Mouse (Mus musculus) hindbrain, postnatal 0 days (tissue): ENCODE data around the gene Qsox1. TPM values are rescaled to one million over a fixed set of nuclear protein-coding genes. Genes with fewer than 3 reads are reported as not detected.

Experiments
- ATAC-seq: fragments of 200-750 bp; cut with Nextera tagmentation; 2 replicates; pipeline ENCODE4 v1.8.0; 2017; ENCODE audit warnings: mild to moderate bottlenecking, moderate TSS enrichment, moderate library complexity
- DNase-seq: peaks from one replicate; pipeline ENCODE4 v3.0.0-alpha.2; 2015; ENCODE audit warnings: low spot score
- H3K27ac ChIP-seq: fragments of 300-500 bp; sonication (generic); 2 replicates; pipeline ENCODE4 v1.5.1; 2014; ENCODE audit warnings: mild to moderate bottlenecking
- H3K27me3 ChIP-seq: fragments of 300-500 bp; sonication (generic); 2 replicates; pipeline ENCODE4 v1.6.1; 2014; ENCODE audit warnings: low read length, mixed read lengths; ENCODE audit not compliant: insufficient read depth
- H3K36me3 ChIP-seq: fragments of 300-500 bp; sonication (generic); 2 replicates; pipeline ENCODE4 v1.6.1; 2014; ENCODE audit warnings: low read length, mixed read lengths; ENCODE audit not compliant: insufficient read depth
- H3K4me1 ChIP-seq: fragments of 300-500 bp; sonication (generic); 2 replicates; pipeline ENCODE4 v1.6.1; 2014; ENCODE audit warnings: antibody characterized with exemption, low read length, mixed read lengths; ENCODE audit not compliant: insufficient read depth
- H3K4me2 ChIP-seq: fragments of 300-500 bp; sonication (generic); 2 replicates; pipeline ENCODE4 v1.6.1; 2014; ENCODE audit warnings: low read depth, mild to moderate bottlenecking, low read length, moderate library complexity, mixed read lengths
- H3K4me3 ChIP-seq: fragments of 300-500 bp; sonication (generic); 2 replicates; pipeline ENCODE4 v1.5.1; 2014; ENCODE audit warnings: low read length
- H3K9ac ChIP-seq: fragments of 300-500 bp; sonication (generic); replicated peaks from 2 replicates; pipeline ENCODE4 v1.6.1; 2014; ENCODE audit warnings: mild to moderate bottlenecking, low read length, moderate library complexity, mixed read lengths
- H3K9me3 ChIP-seq: fragments of 300-500 bp; sonication (generic); 2 replicates; pipeline ENCODE4 v1.6.1; 2016; ENCODE audit warnings: low read length, mixed read lengths
- CTCF ChIP-seq: IDR thresholded peaks from 2 replicates; pipeline ENCODE4 v1.5.1; 2016; ENCODE audit warnings: antibody characterized with exemption, control low read depth, low read depth
- WGBS: fragments of 180-500 bp; shearing (Covaris S2); extraction: QIAGEN DNeasy Blood & Tissue Kit; methylation state at CpG from one replicate; pipeline ENCODE4 v1.1.7; 2014; 5-methylcytosine and 5-hydroxymethylcytosine counted together
- polyA plus RNA-seq: library from polyadenylated mRNA; unstranded; fragments of >200 nt; fragmentation: Nextera tagmentation; extraction: Ambion mirVana; gene quantifications from 2 replicates; pipeline ENCODE4 v1.2.1, GENCODE M21; 2015
- total RNA-seq: library from RNA; depleted of rRNA; stranded (reverse); fragments of >200 nt; gene quantifications from 2 replicates; pipeline ENCODE4 v1.2.3, GENCODE M21; 2014

The Qsox1 gene
- total and polyA plus RNA-seq, 2 experiments from 2014 or later, result 26.2 to 42.8 TPM

DNA sequence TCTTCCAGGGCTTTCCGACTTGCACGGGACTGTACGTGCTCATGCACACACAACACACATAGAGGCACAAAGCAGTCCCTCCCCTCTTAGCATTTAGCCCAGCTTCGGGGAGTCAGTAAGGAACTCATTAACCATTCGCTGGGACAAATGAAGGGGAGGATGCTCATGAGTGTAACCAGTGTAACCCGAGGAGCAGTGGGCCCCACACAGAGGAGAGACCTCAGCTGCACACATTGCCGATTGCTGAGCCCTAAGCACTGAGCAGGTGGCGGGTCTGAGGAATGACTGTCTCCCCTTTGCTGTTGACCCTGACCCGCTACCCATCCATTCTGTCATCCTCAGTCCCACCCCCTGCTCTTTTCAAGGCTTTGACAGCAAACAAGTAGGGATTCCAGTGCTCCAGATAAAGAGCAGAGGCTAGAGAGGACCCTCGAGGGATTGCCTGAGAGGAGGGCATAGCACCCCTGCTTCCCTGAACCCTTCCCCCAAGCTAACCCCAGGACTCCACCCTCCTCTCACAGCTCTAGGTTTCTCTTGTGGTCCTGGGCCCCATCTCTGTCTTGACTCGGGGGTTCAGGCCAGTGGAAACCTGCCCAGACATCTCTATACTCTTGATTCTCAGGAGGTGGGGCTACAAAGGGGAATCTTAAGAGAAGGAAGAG, 62.0 kb downstream of the Qsox1 start:
- Histone ChIP-seq H3K9me3 (no peaks in the 10 kb centered on the region), H3K4me3 (no peak overlapping the region), H3K36me3 (no peaks in the 10 kb centered on the region), H3K4me2 (no peak overlapping the region), H3K4me1 (no peaks in the 10 kb centered on the region), H3K9ac (no peak overlapping the region), H3K27ac (no peak overlapping the region), H3K27me3 (peaks cover 84% of the 10 kb centered on the region)
- ATAC-seq, result no peak
- WGBS, result 15% methylated on average over 11 of the region's 11 CpGs
- TF ChIP-seq CTCF, result no peak
- no peak for DNase-seq

DNA sequence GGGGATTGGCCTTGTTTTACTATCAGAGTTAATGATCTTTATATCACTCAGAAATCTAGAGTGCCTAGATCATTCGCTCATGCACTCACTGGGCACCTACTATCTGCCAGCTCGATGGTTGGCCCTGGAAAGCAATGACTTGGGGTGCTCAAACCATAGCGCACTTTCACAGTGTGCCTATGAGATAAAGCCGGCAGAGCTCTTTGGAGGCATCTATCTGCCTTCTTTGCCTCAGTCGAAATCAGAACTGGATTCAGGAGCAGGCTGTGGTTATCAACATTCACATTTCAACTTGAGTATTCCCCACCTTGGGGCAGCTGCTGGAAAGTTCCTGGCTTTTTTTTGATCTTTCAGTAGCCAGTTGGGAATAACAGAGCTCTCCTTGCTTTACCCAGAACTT, 64.8 kb downstream of the Qsox1 start:
- Histone ChIP-seq H3K36me3 (no peaks in the 10 kb centered on the region), H3K4me1 (no peaks in the 10 kb centered on the region), H3K27me3 (peaks cover 89% of the 10 kb centered on the region), H3K9ac (no peak overlapping the region), H3K4me2 (no peak overlapping the region), H3K27ac (no peak overlapping the region), H3K9me3 (no peaks in the 10 kb centered on the region), H3K4me3 (no peak overlapping the region)
- WGBS, result 81% methylated on average over 5 of the region's 5 CpGs
- DNase-seq (no peak), ATAC-seq (no peak)
- no peak for TF ChIP-seq CTCF

DNA sequence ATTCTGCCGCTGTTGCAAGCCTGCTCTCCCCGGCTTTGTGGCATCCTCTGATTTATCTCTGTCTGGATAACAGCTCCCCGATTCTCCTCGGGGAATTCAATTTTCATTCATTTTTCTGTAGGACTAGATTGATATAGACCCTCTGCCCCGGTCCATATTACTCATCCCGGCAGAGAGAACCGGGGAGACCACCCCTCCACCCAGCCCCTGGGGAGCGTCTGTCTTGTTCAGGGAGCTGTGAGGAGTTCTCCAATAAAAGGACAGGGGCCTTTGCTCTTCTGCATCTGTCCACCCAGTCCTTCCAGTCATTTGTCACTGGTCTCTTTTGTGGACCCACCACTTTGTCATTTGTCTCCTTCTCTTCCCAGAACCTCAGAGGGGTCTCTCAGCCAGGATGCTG, 65.7 kb downstream of the Qsox1 start:
- ATAC-seq (no peak), DNase-seq (no peak)
- 12% methylated on average over 8 of the region's 8 CpGs for WGBS
- peaks cover 5% of the 10 kb centered on the region; the same call in 1 of the 2 replicates for H3K4me1 ChIP-seq
- no peak overlapping the region for H3K27ac ChIP-seq
- H3K9ac ChIP-seq, result no peak overlapping the region
- H3K36me3 ChIP-seq, result no peaks in the 10 kb centered on the region
- no peak overlapping the region for H3K4me2 ChIP-seq
- peaks cover 89% of the 10 kb centered on the region for H3K27me3 ChIP-seq
- no peak overlapping the region for H3K4me3 ChIP-seq
- no peak for TF ChIP-seq CTCF
- H3K9me3 ChIP-seq, result no peaks in the 10 kb centered on the region

DNA sequence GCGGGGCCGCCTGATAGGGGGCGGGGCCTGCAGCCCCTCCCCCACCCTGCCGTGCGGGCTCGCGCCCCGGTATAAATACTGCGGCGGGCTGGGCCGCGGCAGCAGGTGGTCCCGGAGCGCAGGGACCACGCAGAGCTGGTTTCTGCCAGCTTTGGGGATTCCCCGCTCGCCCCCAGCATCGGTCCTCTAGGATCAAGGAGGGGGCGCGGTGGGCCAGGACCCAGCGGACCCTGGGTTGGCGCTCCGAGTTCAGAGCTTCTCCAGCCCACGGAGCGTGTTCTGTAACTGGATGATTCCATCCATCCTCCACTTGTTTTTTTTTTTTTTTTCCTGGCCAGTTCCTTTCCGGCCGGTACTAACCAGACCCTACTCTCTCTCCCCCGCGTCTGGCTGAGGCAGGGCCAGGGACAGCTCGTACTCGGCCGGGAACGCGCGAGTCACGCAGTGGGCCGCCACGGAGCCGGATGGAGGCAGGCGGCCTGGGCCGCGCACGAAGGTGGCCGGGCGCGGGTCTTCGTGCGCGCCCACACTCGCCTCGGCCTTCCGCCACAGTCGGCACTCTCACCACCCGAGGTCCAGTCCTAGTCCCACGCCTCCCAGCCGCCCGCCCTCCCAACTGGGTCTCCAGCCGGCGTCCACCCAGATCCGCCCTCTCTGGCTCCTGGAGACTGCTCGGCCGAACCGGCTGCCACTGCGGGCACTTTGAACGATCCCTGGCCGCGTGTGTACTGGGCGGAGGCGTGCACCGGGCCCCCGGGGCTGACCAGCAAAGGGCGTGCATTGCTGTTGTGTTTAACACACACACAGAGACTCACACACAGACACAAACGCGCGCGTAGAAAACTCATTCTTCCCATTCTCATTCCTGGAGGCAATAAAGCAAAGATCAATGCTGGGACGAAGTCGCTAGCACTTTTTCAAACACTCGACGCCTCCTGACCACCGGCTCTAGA, 70.0 kb downstream of the Qsox1 start:
- H3K9ac ChIP-seq, result 0 out of 2 replicates have a peak overlapping the region, but pooled peaks have one; percentile 17
- peak overlapping the region; percentile 37 for H3K4me3 ChIP-seq
- ATAC-seq (peak; percentile 72), DNase-seq (no peak)
- H3K4me2 ChIP-seq, result peak overlapping the region; percentile 72
- H3K9me3 ChIP-seq, result no peaks in the 10 kb centered on the region
- TF ChIP-seq CTCF, result no peak
- peaks cover 83% of the 10 kb centered on the region for H3K27me3 ChIP-seq
- no peak overlapping the region for H3K27ac ChIP-seq
- 1% methylated on average over 67 of the region's 81 CpGs for WGBS
- peaks cover 7% of the 10 kb centered on the region; the same call in 1 of the 2 replicates for H3K4me1 ChIP-seq
- H3K36me3 ChIP-seq, result no peaks in the 10 kb centered on the region

DNA sequence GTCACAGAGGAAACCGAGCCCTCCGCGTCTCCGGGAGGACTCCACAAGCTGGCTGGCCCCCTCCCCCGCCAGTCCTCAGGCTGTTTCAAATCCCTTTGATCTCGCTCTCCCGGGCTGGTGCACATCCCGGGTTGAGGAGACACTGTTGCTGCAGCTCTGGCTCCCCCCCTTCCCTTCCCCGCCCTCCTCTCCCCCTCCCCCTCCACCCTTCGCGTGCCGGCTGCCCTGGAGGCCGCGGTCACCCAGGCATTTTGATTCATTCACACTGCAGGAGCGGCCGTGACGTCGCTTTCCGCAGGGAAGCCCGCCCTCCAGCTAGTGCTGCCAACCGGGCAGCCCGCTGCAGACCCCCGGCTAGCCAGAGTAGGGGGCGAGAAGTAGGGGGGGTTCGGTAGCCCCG, 70.7 kb downstream of the Qsox1 start:
- WGBS, result under 1% methylated on average over 25 of the region's 26 CpGs
- ATAC-seq, result peak; percentile 55

DNA sequence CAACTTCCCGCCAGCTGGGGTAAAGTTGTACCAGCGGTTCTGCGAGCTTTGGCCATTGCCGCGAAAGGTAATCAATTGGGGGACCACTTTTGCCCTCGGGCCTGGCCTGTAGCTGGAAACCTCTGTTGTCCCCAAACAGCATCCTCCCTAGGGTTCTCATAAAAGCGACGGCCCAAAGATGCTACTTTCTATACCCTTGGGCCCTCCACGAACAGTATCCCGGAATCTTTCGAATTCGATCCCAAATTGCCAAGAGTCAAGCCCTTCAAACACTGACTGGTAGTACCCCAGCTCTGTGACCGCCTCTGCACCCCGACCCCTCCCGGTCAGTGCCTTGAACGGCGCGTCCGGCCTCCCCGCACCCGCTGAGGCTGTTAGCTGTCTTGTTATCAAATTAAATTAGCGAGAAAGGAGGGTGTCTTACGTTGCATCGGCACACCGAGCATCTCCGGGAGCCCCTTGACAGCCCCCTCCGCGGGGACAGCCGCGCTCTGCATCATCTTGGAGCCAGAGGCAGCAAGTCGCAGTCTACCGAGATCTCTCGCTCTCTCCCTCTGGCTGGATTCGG, 71.2 kb downstream of the Qsox1 start:
- WGBS, result under 1% methylated on average over 34 of the region's 34 CpGs
- no peak overlapping the region for H3K9ac ChIP-seq
- no peak for ATAC-seq

More for the DNA sequence above, 70.7 kb downstream of the Qsox1 start:
- H3K9me3 ChIP-seq, result no peaks in the 10 kb centered on the region
- H3K27ac ChIP-seq, result no peak overlapping the region
- H3K4me2 ChIP-seq, result peak overlapping the region; percentile 72
- 0 out of 2 replicates have a peak overlapping the region, but pooled peaks have one; percentile 17 for H3K9ac ChIP-seq
- DNase-seq, result peak; percentile 18
- peaks cover 7% of the 10 kb centered on the region; the same call in 1 of the 2 replicates for H3K4me1 ChIP-seq
- H3K27me3 ChIP-seq, result peaks cover 83% of the 10 kb centered on the region
- no peaks in the 10 kb centered on the region for H3K36me3 ChIP-seq
- TF ChIP-seq CTCF, result no peak
- H3K4me3 ChIP-seq, result peak overlapping the region; percentile 37

More for the DNA sequence above, 71.2 kb downstream of the Qsox1 start:
- Histone ChIP-seq H3K4me1 (peaks cover 7% of the 10 kb centered on the region; the same call in 1 of the 2 replicates), H3K36me3 (no peaks in the 10 kb centered on the region), H3K4me2 (peak overlapping the region; percentile 72), H3K27ac (no peak overlapping the region), H3K4me3 (peak overlapping the region; percentile 37), H3K9me3 (no peaks in the 10 kb centered on the region), H3K27me3 (peaks cover 81% of the 10 kb centered on the region)
- no peak for TF ChIP-seq CTCF
- no peak for DNase-seq
